Mouse (Mus musculus): ENCODE data around the gene Podn. TPM values are rescaled to one million over a fixed set of nuclear protein-coding genes. Genes with fewer than 3 reads are reported as not detected.
"Not testable (repeated sequence)": the region's sequence is repeated elsewhere in the genome, so short reads cannot be mapped to it uniquely, and the experiment has no call there.

Gene Podn
- polyA plus RNA-seq, 1 experiment from 2014 or later = 0.44 TPM

- Histone ChIP-seq H3K36me3 (no peaks in the 10 kb centered on the region), H3K4me1 (no peaks in the 10 kb centered on the region), H3K4me3 (replicated peaks) (peak overlapping the region; percentile 60; the same call in 1 of the 2 replicates), H3K9me3 (replicated peaks) (no peaks in the 10 kb centered on the region), H3K4me2 (0 out of 2 replicates have a peak overlapping the region, but pooled peaks have one; percentile 60), H3K27ac (replicated peaks) (no peak overlapping the region), H3K9ac (replicated peaks) (no peak overlapping the region), H3K27me3 (replicated peaks) (no peaks in the 10 kb centered on the region)
- no peak for ATAC-seq (ENCODE audit: low FRiP score)
- 91% methylated on average over 8 of the region's 8 CpGs for WGBS
These were observed 21.2 kb upstream of the Podn start for GRCm38 (mm10) chr4:108117488-108117887.

DNA sequence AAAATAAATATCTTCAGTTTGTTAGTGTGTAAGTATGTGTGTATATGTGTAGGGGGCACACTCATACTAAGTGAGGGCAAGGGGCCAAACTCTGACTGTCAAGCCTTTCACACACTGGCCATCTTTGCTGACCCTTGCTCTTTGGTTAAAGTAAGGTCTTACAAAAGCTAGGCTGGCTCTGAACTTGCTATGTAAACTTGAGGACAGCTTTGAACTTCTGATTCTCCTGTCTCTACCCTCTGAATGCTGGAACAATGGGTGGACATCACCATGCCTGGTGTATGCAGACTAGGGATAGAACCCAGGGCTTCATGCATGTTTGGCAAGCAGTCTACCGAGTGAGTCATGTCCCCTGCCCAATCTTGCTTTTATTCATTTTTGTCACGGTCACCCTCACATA, 20.2 kb upstream of the Podn start:
- no peak overlapping the region for H3K27ac ChIP-seq (replicated peaks)
- ATAC-seq (ENCODE audit: low FRiP score) = no peak
- H3K36me3 ChIP-seq = peaks cover 6% of the 10 kb centered on the region; the same call in 1 of the 2 replicates
- no peaks in the 10 kb centered on the region for H3K27me3 ChIP-seq (replicated peaks)
- H3K4me3 ChIP-seq (replicated peaks) = no peak overlapping the region
- no peak overlapping the region for H3K4me2 ChIP-seq
- H3K9ac ChIP-seq (replicated peaks) = no peak overlapping the region
- 88% methylated on average over 2 of the region's 2 CpGs for WGBS
- H3K9me3 ChIP-seq (replicated peaks) = no peaks in the 10 kb centered on the region
- no peaks in the 10 kb centered on the region for H3K4me1 ChIP-seq

- Histone ChIP-seq H3K9me3 (replicated peaks) (no peaks in the 10 kb centered on the region), H3K27me3 (replicated peaks) (no peaks in the 10 kb centered on the region), H3K27ac (replicated peaks) (no peak overlapping the region), H3K4me3 (replicated peaks) (no peak overlapping the region), H3K4me1 (no peaks in the 10 kb centered on the region), H3K4me2 (no peak overlapping the region), H3K9ac (replicated peaks) (no peak overlapping the region), H3K36me3 (peaks cover 13% of the 10 kb centered on the region; the same call in 1 of the 2 replicates)
- ATAC-seq (ENCODE audit: low FRiP score) = no peak
- 95% methylated on average over 2 of the region's 2 CpGs for WGBS
These were observed 14.5 kb upstream of the Podn start for GRCm38 (mm10) chr4:108110706-108111105.

GRCm38 (mm10) chr4:108109728-108110127, 13.5 kb upstream of the Podn start:
- no peaks in the 10 kb centered on the region for H3K27me3 ChIP-seq (replicated peaks)
- 96% methylated on average over 7 of the region's 7 CpGs for WGBS
- no peak overlapping the region for H3K4me3 ChIP-seq (replicated peaks)
- peaks cover 14% of the 10 kb centered on the region; the same call in 1 of the 2 replicates for H3K36me3 ChIP-seq
- H3K4me2 ChIP-seq = no peak overlapping the region
- ATAC-seq (ENCODE audit: low FRiP score) = no peak
- H3K9me3 ChIP-seq (replicated peaks) = no peaks in the 10 kb centered on the region
- H3K9ac ChIP-seq (replicated peaks) = no peak overlapping the region
- H3K27ac ChIP-seq (replicated peaks) = no peak overlapping the region
- no peaks in the 10 kb centered on the region for H3K4me1 ChIP-seq

GRCm38 (mm10) chr4:108092741-108093397, 3.4 kb downstream of the Podn start:
- 72% methylated on average over 6 of the region's 6 CpGs for WGBS
- Histone ChIP-seq H3K4me3 (replicated peaks) (no peak overlapping the region), H3K4me1 (no peaks in the 10 kb centered on the region), H3K4me2 (no peak overlapping the region), H3K9me3 (replicated peaks) (no peaks in the 10 kb centered on the region), H3K9ac (replicated peaks) (no peak overlapping the region), H3K27ac (replicated peaks) (no peak overlapping the region), H3K36me3 (0 out of 2 replicates have a peak, but pooled peaks cover 4% of the 10 kb centered on the region), H3K27me3 (replicated peaks) (no peaks in the 10 kb centered on the region)
- no peak for ATAC-seq (ENCODE audit: low FRiP score)

GRCm38 (mm10) chr4:108083993-108084392, 12.3 kb downstream of the Podn start:
- no peak overlapping the region for H3K4me2 ChIP-seq
- no peak overlapping the region for H3K9ac ChIP-seq (replicated peaks)
- no peak overlapping the region for H3K27ac ChIP-seq (replicated peaks)
- H3K9me3 ChIP-seq (replicated peaks) = no peaks in the 10 kb centered on the region
- no peaks in the 10 kb centered on the region for H3K4me1 ChIP-seq
- H3K36me3 ChIP-seq = 0 out of 2 replicates have a peak, but pooled peaks cover 2% of the 10 kb centered on the region
- no peak overlapping the region for H3K4me3 ChIP-seq (replicated peaks)
- ATAC-seq (ENCODE audit: low FRiP score) = no peak
- no peaks in the 10 kb centered on the region for H3K27me3 ChIP-seq (replicated peaks)
- 99% methylated on average over 2 of the region's 2 CpGs for WGBS

GRCm38 (mm10) chr4:108083032-108083735, 13.1 kb downstream of the Podn start:
- no peak overlapping the region for H3K4me3 ChIP-seq (replicated peaks)
- no peak overlapping the region for H3K4me2 ChIP-seq
- 83% methylated on average over 6 of the region's 6 CpGs for WGBS
- ATAC-seq (ENCODE audit: low FRiP score) = no peak
- H3K36me3 ChIP-seq = 0 out of 2 replicates have a peak, but pooled peaks cover 2% of the 10 kb centered on the region
- H3K9me3 ChIP-seq (replicated peaks) = no peaks in the 10 kb centered on the region
- no peak overlapping the region for H3K27ac ChIP-seq (replicated peaks)
- no peak overlapping the region for H3K9ac ChIP-seq (replicated peaks)
- H3K27me3 ChIP-seq (replicated peaks) = no peaks in the 10 kb centered on the region
- no peaks in the 10 kb centered on the region for H3K4me1 ChIP-seq

DNA sequence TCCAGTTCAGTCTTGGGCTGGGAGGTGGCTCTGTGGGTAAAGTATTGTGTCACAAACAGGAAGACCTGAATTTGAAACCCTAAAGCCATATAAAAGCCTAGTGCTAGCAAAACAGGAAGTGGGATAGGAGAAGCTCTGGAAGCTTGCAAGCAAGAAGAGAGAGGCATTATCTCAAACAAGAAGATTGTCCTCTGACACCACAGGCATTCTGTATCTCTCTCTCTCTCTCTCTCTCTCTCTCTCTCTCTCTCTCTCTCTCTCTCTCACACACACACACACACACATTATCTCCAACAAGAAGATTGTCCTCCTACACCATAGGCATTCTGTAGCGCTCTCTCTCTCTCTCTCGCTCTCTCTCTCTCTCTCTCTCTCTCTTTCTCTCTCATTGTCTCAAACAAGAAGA, 13.8 kb downstream of the Podn start:
- H3K27ac ChIP-seq (replicated peaks) = no peak overlapping the region
- no peak overlapping the region for H3K4me3 ChIP-seq (replicated peaks)
- H3K9ac ChIP-seq (replicated peaks) = no peak overlapping the region
- no peaks in the 10 kb centered on the region for H3K9me3 ChIP-seq (replicated peaks)
- no peaks in the 10 kb centered on the region for H3K4me1 ChIP-seq
- H3K27me3 ChIP-seq (replicated peaks) = no peaks in the 10 kb centered on the region
- ATAC-seq (ENCODE audit: low FRiP score) = no peak
- no peak overlapping the region for H3K4me2 ChIP-seq
- 0 out of 2 replicates have a peak, but pooled peaks cover 2% of the 10 kb centered on the region for H3K36me3 ChIP-seq
- WGBS = 95% methylated on average over 2 of the region's 2 CpGs

- H3K27ac ChIP-seq (replicated peaks) = no peak overlapping the region
- no peak overlapping the region for H3K4me2 ChIP-seq
- ATAC-seq (ENCODE audit: low FRiP score) = no peak
- H3K9ac ChIP-seq (replicated peaks) = no peak overlapping the region
- H3K4me1 ChIP-seq = no peaks in the 10 kb centered on the region
- H3K27me3 ChIP-seq (replicated peaks) = no peaks in the 10 kb centered on the region
- H3K36me3 ChIP-seq = 0 out of 2 replicates have a peak, but pooled peaks cover 2% of the 10 kb centered on the region
- no peak overlapping the region for H3K4me3 ChIP-seq (replicated peaks)
- H3K9me3 ChIP-seq (replicated peaks) = no peaks in the 10 kb centered on the region
- WGBS = 80% methylated on average over 5 of the region's 5 CpGs
These were observed 15.4 kb downstream of the Podn start for GRCm38 (mm10) chr4:108080876-108081275.

DNA sequence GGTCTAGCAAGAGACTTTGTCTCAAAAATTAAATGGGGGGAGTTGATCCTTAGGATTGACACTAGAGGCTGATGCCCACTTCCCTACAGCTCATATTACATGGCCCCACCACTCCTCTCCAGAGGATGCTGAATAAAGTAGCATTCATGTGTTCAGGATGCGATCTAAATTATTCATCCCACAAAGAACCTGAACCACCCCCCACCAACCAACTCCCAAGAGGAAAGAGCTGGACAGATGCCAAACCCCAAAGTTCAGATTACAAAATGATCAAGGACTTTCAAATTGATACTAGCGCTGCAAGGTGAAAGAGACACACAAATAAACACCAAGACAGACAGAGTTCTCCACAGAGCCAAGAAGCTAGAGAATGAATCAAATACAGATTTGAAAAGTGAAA, 16.5 kb downstream of the Podn start:
- Histone ChIP-seq H3K27me3 (replicated peaks) (no peaks in the 10 kb centered on the region), H3K9ac (replicated peaks) (no peak overlapping the region), H3K9me3 (replicated peaks) (no peaks in the 10 kb centered on the region), H3K36me3 (no peaks in the 10 kb centered on the region), H3K27ac (replicated peaks) (no peak overlapping the region), H3K4me2 (no peak overlapping the region), H3K4me1 (no peaks in the 10 kb centered on the region), H3K4me3 (replicated peaks) (no peak overlapping the region)
- 34% methylated on average over 2 of the region's 2 CpGs for WGBS
- ATAC-seq (ENCODE audit: low FRiP score) = no peak

DNA sequence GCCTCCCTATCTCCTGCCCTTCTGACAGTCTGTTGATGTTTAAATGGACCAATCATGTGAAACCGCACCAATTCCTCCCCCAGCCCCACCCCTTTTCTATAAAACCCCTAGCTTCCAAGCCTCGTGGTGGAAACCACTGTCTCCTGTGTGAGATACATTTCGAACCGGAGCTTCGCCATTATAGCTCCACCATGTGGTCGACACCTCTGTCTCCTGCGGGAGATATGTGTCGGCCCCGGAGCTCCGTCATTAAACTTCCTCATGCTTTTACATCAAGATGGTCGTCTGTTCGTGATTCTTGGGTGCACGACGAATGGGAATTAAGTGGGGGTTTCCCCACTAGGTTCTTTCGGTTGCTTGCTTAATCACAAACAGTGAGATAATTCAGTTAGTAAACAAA, 17.1 kb downstream of the Podn start:
- not testable (repeated sequence) for H3K4me3 ChIP-seq (replicated peaks); H3K36me3 ChIP-seq; H3K27ac ChIP-seq (replicated peaks); H3K9ac ChIP-seq (replicated peaks); H3K9me3 ChIP-seq (replicated peaks); ATAC-seq (ENCODE audit: low FRiP score); H3K27me3 ChIP-seq (replicated peaks); H3K4me1 ChIP-seq; H3K4me2 ChIP-seq
- 75% methylated on average over 15 of the region's 15 CpGs for whole genome bisulfite sequencing
